Mouse (Mus musculus) cerebellum, adult 2 months (tissue): ENCODE results near the gene Slc8b1. TPM values are rescaled to one million over a fixed set of nuclear protein-coding genes. Genes with fewer than 3 reads are reported as not detected.

Source experiments
- DNase-seq, 2 experiments: peaks; one replicate each; pipeline ENCODE4 v3.0.0; 2021
- H3K27ac ChIP-seq: fragments of 200-500 bp; 2 replicates; pipeline ENCODE4 v1.5.1; 2012; ENCODE audit warnings: low read length, control low read depth, inconsistent platforms; ENCODE audit not compliant: insufficient read depth
- H3K27me3 ChIP-seq: fragments of 200-500 bp; 2 replicates; pipeline ENCODE4 v1.6.1; 2012; ENCODE audit warnings: inconsistent platforms, mild to moderate bottlenecking, low read length, moderate library complexity; ENCODE audit not compliant: control insufficient read depth, insufficient read depth
- H3K4me1 ChIP-seq: fragments of 200-500 bp; 2 replicates; pipeline ENCODE4 v1.6.1; 2011; ENCODE audit warnings: low read length; ENCODE audit not compliant: control insufficient read depth, insufficient read depth
- H3K4me3 ChIP-seq: fragments of 200-500 bp; replicated peaks from 2 replicates; pipeline ENCODE3; 2011; ENCODE audit warnings: mild to moderate bottlenecking, low read depth, low read length, control low read depth; ENCODE audit not compliant: insufficient read depth
- CTCF ChIP-seq: fragments of 200-500 bp; IDR thresholded peaks from 2 replicates; pipeline ENCODE4 v1.5.1; 2011; ENCODE audit warnings: low read depth, mild to moderate bottlenecking, control low read depth, low read length, moderate library complexity, borderline replicate concordance; ENCODE audit not compliant: insufficient read depth
- POLR2A ChIP-seq: fragments of 200-500 bp; IDR thresholded peaks from 2 replicates; pipeline ENCODE4 v1.6.1; 2011; ENCODE audit warnings: low read length, control low read depth, borderline replicate concordance; ENCODE audit not compliant: insufficient read depth
- WGBS: fragments of 180-500 bp; shearing (Covaris S2); methylation state at CpG from one replicate; pipeline ENCODE4 v1.1.7; 2018; 5-methylcytosine and 5-hydroxymethylcytosine counted together
- polyA plus RNA-seq: library from polyadenylated mRNA; depleted of rRNA; stranded (reverse); fragments of >200 nt; gene quantifications from 2 replicates; pipeline ENCODE4 v1.2.3, GENCODE M21; 2012; rRNA removed

The Slc8b1 gene
- polyA plus RNA-seq, 1 experiment: 8.2 TPM

GRCm38 (mm10) chr5:120583511-120583910 is 72.5 kb downstream of the Slc8b1 start:
- WGBS: 89% methylated on average over 4 of the region's 4 CpGs
- TF ChIP-seq POLR2A: no peak
- no peak for TF ChIP-seq CTCF
- no peak for DNase-seq
- Histone ChIP-seq H3K27ac (no peak overlapping the region), H3K4me3 (no peak overlapping the region), H3K27me3 (no peaks in the 10 kb centered on the region), H3K4me1 (peaks cover 35% of the 10 kb centered on the region)

Other genes with a start within 250 kb of the Slc8b1 start
- gene Lhx5, start 79.5 kb upstream of the Slc8b1 start, polyA plus RNA-seq: 7.7 and 9.7 TPM in 2 replicates
- gene Sdsl, start 38.4 kb upstream of the Slc8b1 start, polyA plus RNA-seq: 13.6 and 16.7 TPM in 2 replicates
- gene Sds, start 34.6 kb upstream of the Slc8b1 start, polyA plus RNA-seq: 0.36 and 0.52 TPM in 2 replicates
- gene Plbd2, start 7.5 kb upstream of the Slc8b1 start, polyA plus RNA-seq: 49.0 and 53.5 TPM in 2 replicates
- 47.3 and 56.6 TPM in 2 replicates for gene Tpcn1, start 77.5 kb downstream of the Slc8b1 start, polyA plus RNA-seq
- gene Iqcd, start 77.8 kb downstream of the Slc8b1 start, polyA plus RNA-seq: 1.8 and 2.0 TPM in 2 replicates
- 43.7 and 47.3 TPM in 2 replicates for gene Rita1, start 101.4 kb downstream of the Slc8b1 start, polyA plus RNA-seq
- gene Ddx54, start 101.6 kb downstream of the Slc8b1 start, polyA plus RNA-seq: 24.1 and 25.4 TPM in 2 replicates
- 0.24 and 0.31 TPM in 2 replicates for gene Cfap73, start 123.1 kb downstream of the Slc8b1 start, polyA plus RNA-seq
- 24.7 and 30.5 TPM in 2 replicates for gene Rasal1, start 137.6 kb downstream of the Slc8b1 start, polyA plus RNA-seq
- gene Dtx1, start 200.8 kb downstream of the Slc8b1 start, polyA plus RNA-seq: 123 and 127 TPM in 2 replicates
- 0.41 and 0.80 TPM in 2 replicates for gene Oas2, start 238.7 kb downstream of the Slc8b1 start, polyA plus RNA-seq